Mouse (Mus musculus) forebrain, embryonic 10.5 days (tissue): ENCODE measurements around the gene Disc1. TPM values are rescaled to one million over a fixed set of nuclear protein-coding genes. Genes with fewer than 3 reads are reported as not detected.
A peak's percentile ranks its signal among the peaks of the same experiment; 100 is the strongest.

Experiments
- DNase-seq: peaks from one replicate; pipeline ENCODE4 v3.0.0-alpha.2; 2017; ENCODE audit warnings: low spot score; ENCODE audit errors: extremely low spot score
- H3K27ac ChIP-seq: fragments of 300-500 bp; sonication (generic); 2 replicates; pipeline ENCODE4 v1.5.1; 2016; ENCODE audit warnings: mild to moderate bottlenecking
- H3K27me3 ChIP-seq: fragments of 300-500 bp; sonication (generic); 2 replicates; pipeline ENCODE4 v1.6.1; 2016; ENCODE audit warnings: mild to moderate bottlenecking; ENCODE audit not compliant: poor library complexity, severe bottlenecking
- H3K36me3 ChIP-seq: fragments of 300-500 bp; sonication (generic); replicated peaks from 2 replicates; pipeline ENCODE4 v1.6.1; 2016; ENCODE audit warnings: mild to moderate bottlenecking, moderate library complexity
- H3K4me1 ChIP-seq: fragments of 300-500 bp; sonication (generic); 2 replicates; pipeline ENCODE4 v1.6.1; 2016
- H3K4me3 ChIP-seq: fragments of 300-500 bp; sonication (generic); 2 replicates; pipeline ENCODE4 v1.5.1; 2016; ENCODE audit warnings: mild to moderate bottlenecking, moderate library complexity
- H3K9me3 ChIP-seq: fragments of 300-500 bp; sonication (generic); 2 replicates; pipeline ENCODE4 v1.6.1; 2016; ENCODE audit warnings: mild to moderate bottlenecking, moderate library complexity
- WGBS: fragments of 180-500 bp; shearing (Covaris S2); methylation state at CpG from one replicate; pipeline ENCODE4 v1.1.7; 2016; 5-methylcytosine and 5-hydroxymethylcytosine counted together
- polyA plus RNA-seq: library from polyadenylated mRNA; unstranded; fragments of >200 nt; fragmentation: Nextera tagmentation; extraction: Ambion mirVana; gene quantifications from 2 replicates; pipeline ENCODE4 v1.2.1, GENCODE M21; 2016

The Disc1 gene
- polyA plus RNA-seq, 1 experiment from 2014 or later = 1.3 TPM

GRCm38 (mm10) chr8:125069733-125070132 is 15.7 kb downstream of the Disc1 start:
- DNase-seq = no peak
- peaks cover 15% of the 10 kb centered on the region for H3K4me1 ChIP-seq
- no peak overlapping the region for H3K27ac ChIP-seq
- H3K36me3 ChIP-seq = no peaks in the 10 kb centered on the region
- no peak overlapping the region for H3K4me3 ChIP-seq
- 72% methylated on average over 6 of the region's 6 CpGs for WGBS
- H3K27me3 ChIP-seq = no peaks in the 10 kb centered on the region
- H3K9me3 ChIP-seq = no peaks in the 10 kb centered on the region

- no peaks in the 10 kb centered on the region for H3K9me3 ChIP-seq
- no peak for DNase-seq
- 91% methylated on average over 10 of the region's 10 CpGs for WGBS
- no peaks in the 10 kb centered on the region for H3K27me3 ChIP-seq
- no peaks in the 10 kb centered on the region for H3K36me3 ChIP-seq
- H3K27ac ChIP-seq = no peak overlapping the region
- no peak overlapping the region for H3K4me3 ChIP-seq
- peaks cover 28% of the 10 kb centered on the region for H3K4me1 ChIP-seq
Measured at GRCm38 (mm10) chr8:125074141-125074540, 20.1 kb downstream of the Disc1 start.

GRCm38 (mm10) chr8:125074581-125074980 is 20.6 kb downstream of the Disc1 start:
- Histone ChIP-seq H3K4me3 (no peak overlapping the region), H3K27me3 (no peaks in the 10 kb centered on the region), H3K9me3 (no peaks in the 10 kb centered on the region), H3K27ac (no peak overlapping the region), H3K4me1 (peaks cover 23% of the 10 kb centered on the region), H3K36me3 (no peaks in the 10 kb centered on the region)
- 90% methylated on average over 2 of the region's 2 CpGs for WGBS
- DNase-seq = no peak

GRCm38 (mm10) chr8:125075389-125075788 is 21.4 kb downstream of the Disc1 start:
- 85% methylated on average over 4 of the region's 4 CpGs for WGBS
- no peaks in the 10 kb centered on the region for H3K36me3 ChIP-seq
- no peaks in the 10 kb centered on the region for H3K9me3 ChIP-seq
- peaks cover 19% of the 10 kb centered on the region for H3K4me1 ChIP-seq
- H3K27ac ChIP-seq = no peak overlapping the region
- DNase-seq = no peak
- no peaks in the 10 kb centered on the region for H3K27me3 ChIP-seq
- H3K4me3 ChIP-seq = no peak overlapping the region

- no peak overlapping the region for H3K4me3 ChIP-seq
- peaks cover 19% of the 10 kb centered on the region for H3K4me1 ChIP-seq
- DNase-seq = no peak
- H3K9me3 ChIP-seq = no peaks in the 10 kb centered on the region
- no peak overlapping the region for H3K27ac ChIP-seq
- WGBS = 62% methylated on average over 8 of the region's 8 CpGs
- H3K36me3 ChIP-seq = no peaks in the 10 kb centered on the region
- H3K27me3 ChIP-seq = no peaks in the 10 kb centered on the region
Measured at GRCm38 (mm10) chr8:125077326-125077725, 23.3 kb downstream of the Disc1 start.

- Histone ChIP-seq H3K27ac (no peak overlapping the region), H3K9me3 (no peaks in the 10 kb centered on the region), H3K4me3 (no peak overlapping the region), H3K4me1 (peaks cover 21% of the 10 kb centered on the region), H3K27me3 (no peaks in the 10 kb centered on the region), H3K36me3 (no peaks in the 10 kb centered on the region)
- 75% methylated on average over 9 of the region's 9 CpGs for WGBS
- DNase-seq = no peak
Measured at GRCm38 (mm10) chr8:125078771-125079384, 24.9 kb downstream of the Disc1 start.

GRCm38 (mm10) chr8:125080388-125081344 is 26.7 kb downstream of the Disc1 start:
- Histone ChIP-seq H3K4me3 (no peak overlapping the region), H3K27me3 (no peaks in the 10 kb centered on the region), H3K36me3 (no peaks in the 10 kb centered on the region), H3K27ac (no peak overlapping the region), H3K4me1 (peaks cover 30% of the 10 kb centered on the region), H3K9me3 (no peaks in the 10 kb centered on the region)
- 88% methylated on average over 19 of the region's 19 CpGs for WGBS
- DNase-seq = no peak

- H3K27ac ChIP-seq = peak overlapping the region; percentile 75
- no peaks in the 10 kb centered on the region for H3K27me3 ChIP-seq
- no peaks in the 10 kb centered on the region for H3K9me3 ChIP-seq
- DNase-seq = no peak
- WGBS = 80% methylated on average over 4 of the region's 4 CpGs
- no peaks in the 10 kb centered on the region for H3K36me3 ChIP-seq
- H3K4me1 ChIP-seq = peaks cover 24% of the 10 kb centered on the region
- H3K4me3 ChIP-seq = no peak overlapping the region
Measured at GRCm38 (mm10) chr8:125083746-125084145, 29.8 kb downstream of the Disc1 start.

GRCm38 (mm10) chr8:125084523-125084922 is 30.5 kb downstream of the Disc1 start:
- 61% methylated on average over 7 of the region's 7 CpGs for WGBS
- peak overlapping the region; percentile 75 for H3K27ac ChIP-seq

GRCm38 (mm10) chr8:125090889-125091740 is 37.1 kb downstream of the Disc1 start:
- no peak overlapping the region for H3K27ac ChIP-seq
- no peaks in the 10 kb centered on the region for H3K27me3 ChIP-seq
- 78% methylated on average over 21 of the region's 21 CpGs for WGBS
- no peaks in the 10 kb centered on the region for H3K36me3 ChIP-seq
- H3K4me3 ChIP-seq = no peak overlapping the region
- H3K4me1 ChIP-seq = peaks cover 19% of the 10 kb centered on the region
- no peaks in the 10 kb centered on the region for H3K9me3 ChIP-seq
- no peak for DNase-seq

More at GRCm38 (mm10) chr8:125084523-125084922, 30.5 kb downstream of the Disc1 start:
- peaks cover 21% of the 10 kb centered on the region for H3K4me1 ChIP-seq
- H3K9me3 ChIP-seq = no peaks in the 10 kb centered on the region
- no peaks in the 10 kb centered on the region for H3K27me3 ChIP-seq
- no peak overlapping the region for H3K4me3 ChIP-seq
- DNase-seq = no peak
- H3K36me3 ChIP-seq = no peaks in the 10 kb centered on the region

- Histone ChIP-seq H3K4me3 (no peak overlapping the region), H3K27ac (no peak overlapping the region), H3K4me1 (peaks cover 3% of the 10 kb centered on the region; the same call in 1 of the 2 replicates), H3K36me3 (no peaks in the 10 kb centered on the region), H3K27me3 (no peaks in the 10 kb centered on the region), H3K9me3 (no peaks in the 10 kb centered on the region)
- 87% methylated on average over 3 of the region's 3 CpGs for WGBS
- DNase-seq = no peak
Measured at GRCm38 (mm10) chr8:125097140-125097539, 43.1 kb downstream of the Disc1 start.

GRCm38 (mm10) chr8:125098050-125098449 is 44.1 kb downstream of the Disc1 start:
- Histone ChIP-seq H3K27me3 (no peaks in the 10 kb centered on the region), H3K4me3 (no peak overlapping the region), H3K27ac (no peak overlapping the region), H3K9me3 (no peaks in the 10 kb centered on the region), H3K36me3 (no peaks in the 10 kb centered on the region), H3K4me1 (peaks cover 3% of the 10 kb centered on the region; the same call in 1 of the 2 replicates)
- no peak for DNase-seq
- WGBS = 69% methylated on average over 5 of the region's 5 CpGs
